Mouse (Mus musculus): ENCODE data around the gene Crebl2. TPM values are rescaled to one million over a fixed set of nuclear protein-coding genes. Genes with fewer than 3 reads are reported as not detected.
A peak's percentile ranks its signal among the peaks of the same experiment; 100 is the strongest.

Gene Crebl2
- polyA plus RNA-seq, 1 experiment from 2014 or later = 2.5 TPM

- Histone ChIP-seq H3K4me3 (peak overlapping the region; percentile 54), H3K27me3 (no peaks in the 10 kb centered on the region), H3K4me1 (peaks cover 16% of the 10 kb centered on the region), H3K9me3 (no peaks in the 10 kb centered on the region), H3K4me2 (replicated peaks) (peak overlapping the region; percentile 66), H3K27ac (replicated peaks) (peak overlapping the region; percentile 99), H3K9ac (replicated peaks) (peak overlapping the region; percentile 78), H3K36me3 (no peaks in the 10 kb centered on the region)
- WGBS = 1% methylated on average over 38 of the region's 38 CpGs
- ATAC-seq (ENCODE audit: low FRiP score, low read depth) = peak; percentile 93
These were observed 67.6 kb downstream of the Crebl2 start for GRCm38 (mm10) chr6:134897443-134898094.

- H3K27me3 ChIP-seq = no peaks in the 10 kb centered on the region
- H3K27ac ChIP-seq (replicated peaks) = peak within 1 kb of the TSS; percentile 99
- H3K9me3 ChIP-seq = no peaks in the 10 kb centered on the region
- H3K4me3 ChIP-seq = peak within 1 kb of the TSS; percentile 54
- H3K4me2 ChIP-seq (replicated peaks) = peak within 1 kb of the TSS; percentile 66
- ATAC-seq (ENCODE audit: low FRiP score, low read depth) = peak; percentile 93
- H3K36me3 ChIP-seq = no peaks in the 10 kb centered on the region
- WGBS = under 1% methylated on average over 51 of the region's 51 CpGs
- H3K9ac ChIP-seq (replicated peaks) = peak within 1 kb of the TSS; percentile 78
- peaks cover 16% of the 10 kb centered on the region for H3K4me1 ChIP-seq
These were observed 68.4 kb downstream of the Crebl2 start, which contains the start of gene Gpr19 for GRCm38 (mm10) chr6:134898095-134898965. Gene Gpr19, minus strand, starts transcription at chr6:134898578.

GRCm38 (mm10) chr6:134903368-134903767, 73.4 kb downstream of the Crebl2 start:
- no peak overlapping the region for H3K27ac ChIP-seq (replicated peaks)
- H3K36me3 ChIP-seq = no peaks in the 10 kb centered on the region
- no peak overlapping the region for H3K9ac ChIP-seq (replicated peaks)
- 95% methylated on average over 3 of the region's 4 CpGs for WGBS
- peaks cover 4% of the 10 kb centered on the region for H3K4me1 ChIP-seq
- H3K4me2 ChIP-seq (replicated peaks) = no peak overlapping the region
- ATAC-seq (ENCODE audit: low FRiP score, low read depth) = no peak
- H3K27me3 ChIP-seq = no peaks in the 10 kb centered on the region
- H3K4me3 ChIP-seq = no peak overlapping the region
- H3K9me3 ChIP-seq = no peaks in the 10 kb centered on the region

GRCm38 (mm10) chr6:134903891-134904884, 74.2 kb downstream of the Crebl2 start:
- ATAC-seq (ENCODE audit: low FRiP score, low read depth) = no peak
- no peak overlapping the region for H3K9ac ChIP-seq (replicated peaks)
- H3K36me3 ChIP-seq = no peaks in the 10 kb centered on the region
- peaks cover 4% of the 10 kb centered on the region for H3K4me1 ChIP-seq
- no peak overlapping the region for H3K27ac ChIP-seq (replicated peaks)
- no peaks in the 10 kb centered on the region for H3K27me3 ChIP-seq
- WGBS = 90% methylated on average over 10 of the region's 10 CpGs
- no peak overlapping the region for H3K4me3 ChIP-seq
- H3K4me2 ChIP-seq (replicated peaks) = no peak overlapping the region
- no peaks in the 10 kb centered on the region for H3K9me3 ChIP-seq

GRCm38 (mm10) chr6:134905811-134906210, 75.9 kb downstream of the Crebl2 start:
- Histone ChIP-seq H3K9ac (replicated peaks) (no peak overlapping the region), H3K36me3 (no peaks in the 10 kb centered on the region), H3K4me2 (replicated peaks) (no peak overlapping the region), H3K27ac (replicated peaks) (no peak overlapping the region), H3K4me3 (no peak overlapping the region), H3K9me3 (no peaks in the 10 kb centered on the region), H3K4me1 (no peaks in the 10 kb centered on the region), H3K27me3 (no peaks in the 10 kb centered on the region)
- no peak for ATAC-seq (ENCODE audit: low FRiP score, low read depth)
- WGBS = 85% methylated on average over 1 of the region's 1 CpGs

Other genes starting within 250 kb of the Crebl2 start
- gene Mansc1, start 197.7 kb upstream of the Crebl2 start, polyA plus RNA-seq (2016; fragmentation: Nextera tagmentation; extraction: Ambion mirVana) = 1.3 and 1.4 TPM in 2 replicates
- 32.9 and 35.3 TPM in 2 replicates for gene Borcs5, start 190.6 kb upstream of the Crebl2 start, polyA plus RNA-seq (2016; fragmentation: Nextera tagmentation; extraction: Ambion mirVana)
- gene Dusp16, start 37.5 kb upstream of the Crebl2 start, polyA plus RNA-seq (2016; fragmentation: Nextera tagmentation; extraction: Ambion mirVana) = 17.0 and 17.7 TPM in 2 replicates
- gene Gpr19, start 68.4 kb downstream of the Crebl2 start, polyA plus RNA-seq (2016; fragmentation: Nextera tagmentation; extraction: Ambion mirVana) = 42.4 and 42.7 TPM in 2 replicates
- 28.3 and 30.0 TPM in 2 replicates for gene Cdkn1b, start 90.2 kb downstream of the Crebl2 start, polyA plus RNA-seq (2016; fragmentation: Nextera tagmentation; extraction: Ambion mirVana)
- 3.6 and 3.9 TPM in 2 replicates for gene Apold1, start 151.6 kb downstream of the Crebl2 start, polyA plus RNA-seq (2016; fragmentation: Nextera tagmentation; extraction: Ambion mirVana)
- gene Ddx47, start 181.5 kb downstream of the Crebl2 start, polyA plus RNA-seq (2016; fragmentation: Nextera tagmentation; extraction: Ambion mirVana) = 86.1 and 90.3 TPM in 2 replicates
- gene Gprc5a, start 235.5 kb downstream of the Crebl2 start, polyA plus RNA-seq (2016; fragmentation: Nextera tagmentation; extraction: Ambion mirVana) = 1.8 and 1.9 TPM in 2 replicates